Mouse (Mus musculus): ENCODE measurements around the gene Galnt18.

DNA sequence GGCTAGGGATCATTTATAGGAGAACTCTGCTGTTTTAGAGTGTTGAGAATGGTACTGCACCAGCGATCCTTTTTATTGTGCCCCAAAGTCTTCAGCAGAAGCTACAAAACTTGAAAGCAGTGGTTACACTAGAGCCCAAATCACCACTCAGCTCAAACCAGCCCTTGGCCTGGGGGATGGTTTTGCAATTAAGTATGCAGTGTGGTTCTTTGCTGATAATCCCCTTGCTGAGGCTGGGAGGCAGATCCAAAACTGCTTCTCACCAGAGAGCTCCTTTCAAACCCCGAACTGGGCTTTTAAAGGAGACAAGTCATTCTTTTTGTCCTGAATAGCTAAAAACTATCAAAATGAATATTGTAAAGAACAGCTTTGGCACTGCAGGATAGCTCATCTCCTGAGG, 346.6 kb downstream of the Galnt18 start:
- TF ChIP-seq POLR2A (IDR thresholded peaks at IDR 0.05; ENCODE audit: control insufficient read depth, extremely low read depth, insufficient read depth, low read length, poor library complexity) (no peak), CTCF (IDR thresholded peaks at IDR 0.05; ENCODE audit: borderline replicate concordance, control insufficient read depth, extremely low read depth, insufficient read depth, low read length, poor library complexity) (no peak)
